In genomic region chr2:168584408-168584807, GRCm38 (mm10) we compare ENCODE assay signal across 25 mouse cellular contexts. TPM values are rescaled to one million over a fixed set of nuclear protein-coding genes. Genes with fewer than 3 reads are reported as not detected.
DNase-seq lines count a peak whose midpoint lies in the region; ATAC-seq lines count a peak whose summit lies in the region.
"Had no signal": no experiment of that assay in that cellular context is flagged by ENCODE, and none has a peak within 500 bp of the region (broad histone marks: within the 10 kb centered on the region; RNA-seq: fewer than 3 reads in every experiment).

No protein-coding gene starts in this region.

- no peaks in the 10 kb centered on the region for H3K9me3 ChIP-seq in hindbrain, embryonic 12.5 days (replicated peaks)
- no peaks in the 10 kb centered on the region for H3K9me3 ChIP-seq in hindbrain, embryonic 16.5 days (ENCODE audit: control insufficient read depth, low read length)
- H3K9me3 ChIP-seq in heart, embryonic 13.5 days, result no peaks in the 10 kb centered on the region
- H3K9me3 ChIP-seq in heart, embryonic 16.5 days (replicated peaks; ENCODE audit: control insufficient read depth, low read length), result no peaks in the 10 kb centered on the region
- no peaks in the 10 kb centered on the region for H3K9me3 ChIP-seq in kidney, embryonic 16.5 days (ENCODE audit: low read length)
- H3K9me3 ChIP-seq: embryonic facial prominence, embryonic 12.5 days; forebrain, embryonic 15.5 days; limb, embryonic 12.5 days; liver, embryonic 12.5 days; neural tube, embryonic 12.5 days had no signal

- H3K4me1 ChIP-seq in hindbrain, embryonic 12.5 days, result peaks cover 25% of the 10 kb centered on the region
- peaks cover 16% of the 10 kb centered on the region for H3K4me1 ChIP-seq in hindbrain, embryonic 16.5 days (ENCODE audit: control insufficient read depth, insufficient read depth, low read depth, low read length)
- peaks cover 93% of the 10 kb centered on the region for H3K4me1 ChIP-seq in heart, embryonic 13.5 days
- peaks cover 73% of the 10 kb centered on the region for H3K4me1 ChIP-seq in heart, embryonic 16.5 days (ENCODE audit: control insufficient read depth, insufficient read depth, low read length)
- H3K4me1 ChIP-seq in kidney, embryonic 16.5 days (ENCODE audit: insufficient read depth, low read length), result peaks cover 48% of the 10 kb centered on the region

- H3K9ac ChIP-seq in hindbrain, embryonic 12.5 days, result no peak overlapping the region
- H3K9ac ChIP-seq in hindbrain, embryonic 16.5 days (ENCODE audit: low read depth, low read length), result no peak overlapping the region
- H3K9ac ChIP-seq in heart, embryonic 13.5 days, result peak overlapping the region; percentile 59
- H3K9ac ChIP-seq in heart, embryonic 16.5 days (ENCODE audit: low read length), result peak overlapping the region; percentile 44
- no peak overlapping the region for H3K9ac ChIP-seq in kidney, embryonic 16.5 days (replicated peaks; ENCODE audit: low read length)
- H3K9ac ChIP-seq: embryonic facial prominence, embryonic 12.5 days; forebrain, embryonic 15.5 days; limb, embryonic 12.5 days; liver, embryonic 12.5 days; neural tube, embryonic 12.5 days had no signal

- no peak overlapping the region for H3K4me3 ChIP-seq in hindbrain, embryonic 12.5 days
- no peak overlapping the region for H3K4me3 ChIP-seq in hindbrain, embryonic 16.5 days (ENCODE audit: low read length)
- no peak overlapping the region for H3K4me3 ChIP-seq in heart, embryonic 13.5 days
- no peak overlapping the region for H3K4me3 ChIP-seq in heart, embryonic 16.5 days (ENCODE audit: low read length)
- no peak overlapping the region for H3K4me3 ChIP-seq in kidney, embryonic 16.5 days (ENCODE audit: low read length)
- H3K4me3 ChIP-seq: embryonic facial prominence, embryonic 12.5 days; forebrain, embryonic 15.5 days; limb, embryonic 12.5 days; liver, embryonic 12.5 days; neural tube, embryonic 12.5 days had no signal

- DNase-seq in heart, adult 11 months, result peak; percentile 96
- no peak for DNase-seq in heart, postnatal 4 days
- no peak for DNase-seq in left cerebral cortex, adult 9 months (ENCODE audit: low spot score in 2 of 2)
- DNase-seq: adrenal gland, adult 2 months; B cell, adult 2 months; gastrocnemius, postnatal 14 days; kidney, adult 18-20 months; kidney, postnatal 10 days; lung, adult 18-20 months; lung, postnatal 10 days; midbrain, embryonic 14.5 days; thymus, postnatal 14 days had no signal

- WGBS in hindbrain, embryonic 12.5 days, result 55% methylated on average over 8 of the region's 8 CpGs
- 45% methylated on average over 8 of the region's 8 CpGs for WGBS in hindbrain, embryonic 16.5 days
- 40% methylated on average over 8 of the region's 8 CpGs for WGBS in heart, embryonic 13.5 days
- 43% methylated on average over 8 of the region's 8 CpGs for WGBS in heart, embryonic 16.5 days
- WGBS in kidney, embryonic 16.5 days, result 50% methylated on average over 8 of the region's 8 CpGs

- no peak overlapping the region for H3K4me2 ChIP-seq in hindbrain, embryonic 12.5 days (replicated peaks)
- H3K4me2 ChIP-seq in hindbrain, embryonic 16.5 days (ENCODE audit: low read length), result no peak overlapping the region
- H3K4me2 ChIP-seq in heart, embryonic 13.5 days, result peak overlapping the region; percentile 29
- H3K4me2 ChIP-seq in heart, embryonic 16.5 days (ENCODE audit: low read depth, low read length), result peak overlapping the region; percentile 24; the same call in 1 of the 2 replicates
- no peak overlapping the region for H3K4me2 ChIP-seq in kidney, embryonic 16.5 days (replicated peaks; ENCODE audit: low read depth, low read length)
- H3K4me2 ChIP-seq: embryonic facial prominence, embryonic 12.5 days; forebrain, embryonic 15.5 days; limb, embryonic 12.5 days; liver, embryonic 12.5 days; neural tube, embryonic 12.5 days had no signal

- H3K27me3 ChIP-seq in hindbrain, embryonic 12.5 days, result peaks cover 20% of the 10 kb centered on the region
- 0 out of 2 replicates have a peak, but pooled peaks cover 3% of the 10 kb centered on the region for H3K27me3 ChIP-seq in hindbrain, embryonic 16.5 days (replicated peaks; ENCODE audit: control insufficient read depth, insufficient read depth, low read length)
- H3K27me3 ChIP-seq in heart, embryonic 13.5 days (replicated peaks), result peaks cover 3% of the 10 kb centered on the region; the same call in 1 of the 2 replicates
- H3K27me3 ChIP-seq in heart, embryonic 16.5 days (ENCODE audit: control insufficient read depth, insufficient read depth, low read length), result no peaks in the 10 kb centered on the region
- peaks cover 5% of the 10 kb centered on the region; the same call in 1 of the 2 replicates for H3K27me3 ChIP-seq in kidney, embryonic 16.5 days (ENCODE audit: insufficient read depth, low read length)
- H3K27me3 ChIP-seq: CH12.LX, Patski had no signal

- ATAC-seq in hindbrain, embryonic 12.5 days (ENCODE audit: low FRiP score), result 0 out of 2 replicates have a peak, but pooled peaks have one; percentile 43
- no peak for ATAC-seq in hindbrain, embryonic 16.5 days
- peak; percentile 49; the same call in 1 of the 2 replicates for ATAC-seq in heart, embryonic 13.5 days (ENCODE audit: extremely low read depth, insufficient number of reproducible peaks, low FRiP score, low TSS enrichment)
- ATAC-seq in heart, embryonic 16.5 days (replicated peaks; ENCODE audit: extremely low read depth, insufficient read depth, low FRiP score), result peak; percentile 73
- ATAC-seq in kidney, embryonic 16.5 days (ENCODE audit: low FRiP score, low TSS enrichment), result no peak
- ATAC-seq: forebrain, embryonic 15.5 days; liver, embryonic 12.5 days; Patski had no signal

- H3K27ac ChIP-seq in hindbrain, embryonic 12.5 days, result no peak overlapping the region
- H3K27ac ChIP-seq in hindbrain, embryonic 16.5 days (ENCODE audit: low read depth, low read length), result no peak overlapping the region
- peak overlapping the region; percentile 94 for H3K27ac ChIP-seq in heart, embryonic 13.5 days (replicated peaks)
- peak overlapping the region; percentile 93 for H3K27ac ChIP-seq in heart, embryonic 16.5 days (ENCODE audit: low read length)
- no peak overlapping the region for H3K27ac ChIP-seq in kidney, embryonic 16.5 days (ENCODE audit: low read length)
- H3K27ac ChIP-seq: embryonic facial prominence, embryonic 12.5 days; forebrain, embryonic 15.5 days; limb, embryonic 12.5 days; liver, embryonic 12.5 days; neural tube, embryonic 12.5 days had no signal

- no peaks in the 10 kb centered on the region for H3K36me3 ChIP-seq in hindbrain, embryonic 12.5 days
- no peaks in the 10 kb centered on the region for H3K36me3 ChIP-seq in hindbrain, embryonic 16.5 days (ENCODE audit: control insufficient read depth, insufficient read depth, low read length)
- no peaks in the 10 kb centered on the region; the same call in 1 of the 2 replicates for H3K36me3 ChIP-seq in heart, embryonic 13.5 days
- H3K36me3 ChIP-seq in heart, embryonic 16.5 days (ENCODE audit: control insufficient read depth, insufficient read depth), result no peaks in the 10 kb centered on the region
- H3K36me3 ChIP-seq in kidney, embryonic 16.5 days (ENCODE audit: insufficient read depth, low read length), result no peaks in the 10 kb centered on the region
- H3K36me3 ChIP-seq: embryonic facial prominence, embryonic 12.5 days; forebrain, embryonic 15.5 days; G1E; limb, embryonic 12.5 days; liver, embryonic 12.5 days; neural tube, embryonic 12.5 days had no signal

RNA-seq across cellular contexts. Expression of gene Nfatc2, which starts 17.0 kb away (rescaled TPM):
- 10 to 100 TPM; 18.8 to 21.3 TPM for total RNA-seq in heart, postnatal 4 days (2021)
- polyA plus RNA-seq in hindbrain, embryonic 12.5 days (2016; fragmentation: Nextera tagmentation; extraction: Ambion mirVana), result 2.2 and 2.4 TPM in 2 replicates
- 5.1 and 6.2 TPM in 2 replicates for polyA plus RNA-seq in hindbrain, embryonic 16.5 days (2015; fragmentation: Nextera tagmentation; extraction: Ambion mirVana)
- polyA plus RNA-seq in heart, embryonic 13.5 days (2015; fragmentation: Nextera tagmentation; extraction: Ambion mirVana), result 9.3 and 10.1 TPM in 2 replicates
- 10.0 and 10.9 TPM in 2 replicates for polyA plus RNA-seq in heart, embryonic 16.5 days (2015; fragmentation: Nextera tagmentation; extraction: Ambion mirVana)
- polyA plus RNA-seq in kidney, embryonic 16.5 days (2015; fragmentation: Nextera tagmentation; extraction: Ambion mirVana), result 2.6 and 2.8 TPM in 2 replicates
- polyA plus RNA-seq: G1E had no signal

Comparison
In these comparisons a context has a peak if more than half of its experiments do, and no peak if none do; other contexts are left out.
1. ATAC-seq: peak in hindbrain, embryonic 12.5 days (single experiment), heart, embryonic 13.5 days (single experiment) and heart, embryonic 16.5 days (single experiment); none in hindbrain, embryonic 16.5 days (single experiment) and kidney, embryonic 16.5 days (single experiment).
2. H3K27ac ChIP-seq: peak in heart, embryonic 13.5 days (single experiment) and heart, embryonic 16.5 days (single experiment); none in hindbrain, embryonic 12.5 days (single experiment), hindbrain, embryonic 16.5 days (single experiment) and kidney, embryonic 16.5 days (single experiment).
3. H3K4me2 ChIP-seq: peak in heart, embryonic 13.5 days (single experiment) and heart, embryonic 16.5 days (single experiment); none in hindbrain, embryonic 12.5 days (single experiment), hindbrain, embryonic 16.5 days (single experiment) and kidney, embryonic 16.5 days (single experiment).
4. H3K9ac ChIP-seq: peak in heart, embryonic 13.5 days (single experiment) and heart, embryonic 16.5 days (single experiment); none in hindbrain, embryonic 12.5 days (single experiment), hindbrain, embryonic 16.5 days (single experiment) and kidney, embryonic 16.5 days (single experiment).